Mouse (Mus musculus): ENCODE results near the gene Sh3bp5l. TPM values are rescaled to one million over a fixed set of nuclear protein-coding genes. Genes with fewer than 3 reads are reported as not detected.
A peak's percentile ranks its signal among the peaks of the same experiment; 100 is the strongest.

The Sh3bp5l gene
- polyA plus RNA-seq, 1 experiment from 2014 or later: 16.7 TPM

DNA sequence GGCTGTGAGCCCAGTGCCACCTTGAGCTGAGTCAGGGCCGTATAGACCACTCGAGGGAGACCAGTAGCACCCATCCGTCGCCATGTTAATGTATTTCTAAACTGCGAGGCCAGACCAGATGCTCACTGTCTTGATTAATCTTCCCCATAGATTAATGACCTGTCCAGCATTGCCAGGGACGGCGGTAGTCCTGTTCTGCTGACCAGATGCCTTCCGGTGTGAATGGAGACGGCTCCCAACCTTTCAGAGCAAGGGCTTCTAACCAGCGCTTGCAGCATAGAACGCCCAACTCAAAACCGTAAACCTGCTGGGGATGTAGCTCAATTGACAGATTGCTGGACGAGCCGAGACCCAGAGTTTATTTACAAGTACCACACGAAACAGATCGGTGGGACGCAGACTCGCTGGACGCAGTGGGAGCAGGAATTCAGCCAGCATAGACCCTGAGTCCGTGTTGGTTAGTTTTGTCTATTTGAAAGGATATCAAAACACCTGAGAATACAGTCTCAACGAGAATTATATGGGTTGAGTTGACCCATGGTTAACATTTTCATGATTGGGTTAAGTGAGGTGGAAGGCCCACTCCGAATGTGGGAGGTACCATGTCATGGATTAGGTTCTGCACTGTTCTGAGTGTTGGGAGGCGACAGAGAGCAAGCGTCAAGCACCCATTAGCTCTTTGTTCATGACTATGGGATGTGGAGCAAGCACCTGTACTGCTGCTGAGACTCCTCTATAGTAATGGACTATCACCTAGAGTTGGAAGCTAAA, 6.8 kb upstream of the Sh3bp5l start:
- Histone ChIP-seq H3K27me3 (no peaks in the 10 kb centered on the region), H3K36me3 (replicated peaks) (peaks cover 47% of the 10 kb centered on the region), H3K4me3 (replicated peaks) (peak overlapping the region; percentile 75), H3K4me1 (replicated peaks) (peaks cover 49% of the 10 kb centered on the region), H3K9ac (peak overlapping the region; percentile 89), H3K4me2 (peak overlapping the region; percentile 93), H3K9me3 (replicated peaks) (no peaks in the 10 kb centered on the region), H3K27ac (replicated peaks) (peak overlapping the region; percentile 98)
- WGBS (ENCODE audit: insufficient replicate concordance): 10% methylated on average over 24 of the region's 24 CpGs
- ATAC-seq (ENCODE audit: insufficient read depth): 0 out of 2 replicates have a peak, but pooled peaks have one; percentile 0

DNA sequence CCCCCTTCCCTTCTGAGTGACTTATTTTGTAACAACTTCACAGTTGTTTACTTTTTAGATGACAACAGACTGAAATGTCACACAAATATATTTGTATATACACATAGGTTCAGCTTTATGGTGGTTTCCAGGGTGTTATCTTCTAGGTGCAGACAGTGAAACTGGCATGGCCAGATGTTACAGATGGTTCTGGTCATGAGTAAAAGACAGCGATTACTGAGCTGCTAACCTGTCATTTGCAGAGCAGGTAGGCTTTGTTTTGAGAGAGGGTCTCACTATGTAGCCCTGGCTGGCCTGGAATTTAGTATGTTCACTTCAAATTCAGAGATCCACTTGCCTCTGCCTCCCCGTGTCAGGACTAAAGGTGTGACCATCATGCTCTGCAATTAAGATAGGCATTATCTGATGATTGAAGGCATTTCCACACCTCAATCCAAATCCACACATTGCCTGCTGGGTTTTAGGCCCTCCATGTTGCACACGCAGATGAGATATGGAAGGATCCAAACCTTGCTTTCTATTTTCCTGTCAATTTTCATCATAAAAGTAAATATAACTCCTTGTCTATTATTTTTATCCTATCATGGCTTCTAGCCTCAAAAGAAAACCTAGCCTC, 5.8 kb upstream of the Sh3bp5l start:
- Histone ChIP-seq H3K27ac (replicated peaks) (peak overlapping the region; percentile 58), H3K4me1 (replicated peaks) (peaks cover 58% of the 10 kb centered on the region), H3K9me3 (replicated peaks) (no peaks in the 10 kb centered on the region), H3K27me3 (no peaks in the 10 kb centered on the region), H3K4me3 (replicated peaks) (no peak overlapping the region), H3K36me3 (replicated peaks) (peaks cover 38% of the 10 kb centered on the region), H3K4me2 (peak overlapping the region; percentile 32), H3K9ac (no peak overlapping the region)
- WGBS (ENCODE audit: insufficient replicate concordance): 19% methylated on average over 3 of the region's 3 CpGs
- ATAC-seq (ENCODE audit: insufficient read depth): no peak

DNA sequence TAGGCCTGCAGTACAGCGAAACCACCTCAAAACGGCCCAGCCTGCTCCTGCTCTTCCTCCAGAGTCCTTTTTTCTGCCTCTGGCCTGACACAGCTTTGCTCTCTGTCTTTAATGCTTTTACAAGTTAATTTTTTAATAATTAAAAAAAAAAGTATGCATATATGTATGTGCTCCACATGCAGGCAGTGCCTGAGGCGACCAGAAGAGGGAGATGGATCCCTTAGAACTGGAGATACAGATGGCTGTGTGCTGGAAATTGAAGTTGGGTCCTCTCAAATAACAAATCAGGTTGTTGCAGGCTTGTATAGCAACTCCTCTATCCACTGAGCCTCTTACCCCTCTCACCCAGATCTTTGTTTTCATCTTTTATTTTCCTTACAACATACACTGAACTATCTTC, 3.7 kb upstream of the Sh3bp5l start:
- WGBS (ENCODE audit: insufficient replicate concordance): 87% methylated on average over 3 of the region's 3 CpGs

DNA sequence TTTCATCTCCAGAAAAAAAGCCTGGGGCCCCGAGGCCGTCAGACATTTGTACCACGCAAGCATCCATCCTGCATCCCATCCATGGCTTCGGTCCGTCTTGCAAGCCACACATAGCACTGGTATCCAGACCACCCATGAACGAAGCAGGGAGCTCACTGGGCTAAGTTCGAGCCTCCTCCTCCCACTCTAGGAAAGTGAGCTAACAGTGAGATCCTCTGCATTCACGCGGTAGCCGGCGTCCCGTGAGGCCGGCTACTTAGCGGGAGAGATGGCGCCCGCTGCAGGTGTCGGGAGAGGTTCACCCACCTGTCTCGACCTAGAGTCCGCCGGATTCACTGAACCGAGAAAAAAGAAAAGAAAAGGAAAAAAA, 633 bp upstream of the Sh3bp5l start:
- Histone ChIP-seq H3K27me3 (no peaks in the 10 kb centered on the region), H3K9me3 (replicated peaks) (no peaks in the 10 kb centered on the region), H3K36me3 (replicated peaks) (peaks cover 37% of the 10 kb centered on the region), H3K27ac (replicated peaks) (peak overlapping the region; percentile 95), H3K4me1 (replicated peaks) (peaks cover 59% of the 10 kb centered on the region), H3K9ac (peak overlapping the region; percentile 86), H3K4me3 (replicated peaks) (peak overlapping the region; percentile 82), H3K4me2 (peak overlapping the region; percentile 86)
- WGBS (ENCODE audit: insufficient replicate concordance): under 1% methylated on average over 21 of the region's 21 CpGs
- ATAC-seq (ENCODE audit: insufficient read depth): peak; percentile 17; the same call in 1 of the 2 replicates

More for the DNA sequence above, 3.7 kb upstream of the Sh3bp5l start:
- no peak for ATAC-seq (ENCODE audit: insufficient read depth)
- H3K4me1 ChIP-seq (replicated peaks): peaks cover 58% of the 10 kb centered on the region
- H3K4me3 ChIP-seq (replicated peaks): no peak overlapping the region
- no peak overlapping the region for H3K9ac ChIP-seq
- H3K9me3 ChIP-seq (replicated peaks): no peaks in the 10 kb centered on the region
- H3K27me3 ChIP-seq: no peaks in the 10 kb centered on the region
- H3K36me3 ChIP-seq (replicated peaks): peaks cover 19% of the 10 kb centered on the region
- no peak overlapping the region for H3K4me2 ChIP-seq
- H3K27ac ChIP-seq (replicated peaks): no peak overlapping the region

DNA sequence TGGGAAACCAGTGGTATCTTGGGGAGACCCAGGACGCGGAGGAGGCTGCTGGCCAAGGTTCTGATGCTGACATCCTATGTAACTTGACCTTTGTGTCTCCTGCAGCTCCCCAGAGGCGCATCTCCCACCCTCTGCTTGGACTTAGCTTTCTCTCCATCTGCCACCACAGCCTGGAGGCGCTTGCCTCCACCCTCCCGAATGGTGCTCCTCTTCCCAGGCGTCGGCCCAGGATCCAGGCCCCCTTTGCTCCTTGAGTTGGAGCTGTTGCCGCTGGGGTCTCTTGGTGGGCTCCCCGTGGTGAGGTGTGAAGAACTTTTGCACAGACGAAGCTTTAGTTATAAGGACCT, 598 bp downstream of the Sh3bp5l start:
- Histone ChIP-seq H3K4me3 (replicated peaks) (peak overlapping the region; percentile 82), H3K27ac (replicated peaks) (peak overlapping the region; percentile 95), H3K4me2 (peak overlapping the region; percentile 86), H3K27me3 (no peaks in the 10 kb centered on the region), H3K9ac (peak overlapping the region; percentile 86), H3K4me1 (replicated peaks) (peaks cover 50% of the 10 kb centered on the region), H3K9me3 (replicated peaks) (no peaks in the 10 kb centered on the region), H3K36me3 (replicated peaks) (peaks cover 46% of the 10 kb centered on the region)
- 18% methylated on average over 10 of the region's 10 CpGs for WGBS (ENCODE audit: insufficient replicate concordance)
- no peak for ATAC-seq (ENCODE audit: insufficient read depth)

DNA sequence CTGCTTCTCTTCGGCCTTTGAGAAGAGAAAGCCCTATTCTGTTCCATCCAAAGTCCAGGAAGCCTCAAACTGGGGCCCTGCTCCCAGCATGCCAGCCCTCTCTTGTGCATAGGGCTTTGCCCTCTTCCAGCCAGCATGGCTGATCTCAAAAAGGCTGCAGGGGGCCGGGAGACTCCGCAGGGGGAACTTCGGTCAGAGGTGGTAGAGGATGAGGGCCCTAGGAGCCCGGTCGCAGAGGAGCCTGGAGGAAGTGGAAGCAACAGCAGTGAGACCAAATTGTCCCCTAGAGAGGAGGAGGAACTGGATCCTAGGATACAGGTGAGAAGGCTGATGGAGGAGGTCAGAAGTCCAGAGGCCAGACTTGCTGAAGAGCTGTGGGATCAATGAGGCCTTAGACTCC, 1.0 kb downstream of the Sh3bp5l start:
- Histone ChIP-seq H3K4me1 (replicated peaks) (peaks cover 50% of the 10 kb centered on the region), H3K27ac (replicated peaks) (peak overlapping the region; percentile 95), H3K9ac (peak overlapping the region; percentile 86), H3K9me3 (replicated peaks) (no peaks in the 10 kb centered on the region), H3K4me2 (peak overlapping the region; percentile 86), H3K36me3 (replicated peaks) (peaks cover 50% of the 10 kb centered on the region), H3K27me3 (no peaks in the 10 kb centered on the region), H3K4me3 (replicated peaks) (peak overlapping the region; percentile 82)
- ATAC-seq (ENCODE audit: insufficient read depth): no peak
- 77% methylated on average over 6 of the region's 6 CpGs for WGBS (ENCODE audit: insufficient replicate concordance)

DNA sequence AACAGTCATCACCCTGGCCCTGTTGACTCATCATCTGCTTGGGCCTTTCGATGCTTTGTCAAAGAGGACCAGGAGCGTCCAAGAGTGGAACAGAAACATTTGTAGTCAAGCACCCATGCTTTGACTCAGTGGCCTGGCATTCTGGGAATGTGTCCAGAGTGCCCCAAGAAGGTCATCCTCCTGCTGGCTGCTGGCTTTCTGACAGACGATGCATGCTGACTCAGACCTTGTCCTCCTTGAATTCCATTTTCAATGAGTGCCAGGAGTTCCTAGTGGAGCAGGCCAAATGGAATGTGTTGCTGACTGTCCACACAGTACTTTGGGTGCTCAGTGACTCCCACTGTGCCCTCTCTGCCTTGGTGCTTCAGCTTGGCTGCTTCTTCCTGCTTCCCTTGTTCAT, 4.2 kb downstream of the Sh3bp5l start:
- H3K4me2 ChIP-seq: no peak overlapping the region
- WGBS (ENCODE audit: insufficient replicate concordance): 77% methylated on average over 3 of the region's 3 CpGs
- no peak overlapping the region for H3K4me3 ChIP-seq (replicated peaks)
- 0 out of 2 replicates have a peak overlapping the region, but pooled peaks have one; percentile 16 for H3K27ac ChIP-seq (replicated peaks)
- H3K9me3 ChIP-seq (replicated peaks): no peaks in the 10 kb centered on the region
- no peak overlapping the region for H3K9ac ChIP-seq
- H3K27me3 ChIP-seq: no peaks in the 10 kb centered on the region
- H3K36me3 ChIP-seq (replicated peaks): peaks cover 59% of the 10 kb centered on the region
- ATAC-seq (ENCODE audit: insufficient read depth): no peak
- H3K4me1 ChIP-seq (replicated peaks): peaks cover 28% of the 10 kb centered on the region

DNA sequence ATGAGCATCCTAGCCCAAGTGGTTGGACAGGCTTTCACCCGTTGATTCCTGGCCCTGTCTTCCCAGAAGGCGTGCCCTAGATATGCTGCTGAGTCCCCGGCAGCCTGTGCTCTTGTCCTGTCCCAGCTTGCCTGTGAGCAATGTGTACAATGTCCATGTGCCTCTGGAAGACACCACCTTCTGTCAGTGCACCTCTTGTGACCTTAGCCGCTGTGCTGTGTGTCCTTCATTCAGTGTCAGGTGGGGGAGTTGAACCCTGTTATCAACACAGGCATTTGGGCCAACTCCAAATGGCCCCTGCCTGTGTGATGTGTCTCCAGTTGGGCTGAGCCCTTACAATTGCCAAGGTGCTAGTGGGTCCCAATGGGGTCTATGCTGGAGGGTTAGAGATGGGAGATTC, 16.2 kb downstream of the Sh3bp5l start:
- Histone ChIP-seq H3K4me2 (no peak overlapping the region), H3K27ac (replicated peaks) (no peak overlapping the region), H3K4me3 (replicated peaks) (no peak overlapping the region), H3K9ac (no peak overlapping the region), H3K9me3 (replicated peaks) (no peaks in the 10 kb centered on the region), H3K4me1 (replicated peaks) (peaks cover 36% of the 10 kb centered on the region), H3K27me3 (no peaks in the 10 kb centered on the region), H3K36me3 (replicated peaks) (peaks cover 60% of the 10 kb centered on the region)
- ATAC-seq (ENCODE audit: insufficient read depth): no peak
- 83% methylated on average over 4 of the region's 4 CpGs for WGBS (ENCODE audit: insufficient replicate concordance)

DNA sequence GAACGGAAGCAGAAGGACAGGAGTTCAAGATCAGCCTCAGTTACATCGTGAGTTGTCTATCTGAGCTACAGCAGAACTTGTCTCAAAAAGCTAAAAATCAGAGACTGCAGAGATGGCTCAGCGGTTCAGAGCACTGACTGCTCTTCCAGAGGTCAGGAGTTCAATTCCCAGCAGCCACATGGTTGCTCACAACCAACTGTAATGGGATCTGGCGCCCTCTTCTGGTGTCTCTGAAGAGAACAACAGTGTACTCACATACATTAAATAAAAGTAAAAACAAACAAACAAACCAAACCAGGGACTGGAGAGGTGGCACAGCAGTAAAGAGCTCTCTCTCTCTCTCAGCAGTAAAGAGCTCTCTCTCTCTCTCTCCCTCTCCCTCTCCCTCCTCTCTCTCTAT, 20.1 kb downstream of the Sh3bp5l start:
- peaks cover 75% of the 10 kb centered on the region for H3K4me1 ChIP-seq (replicated peaks)
- ATAC-seq (ENCODE audit: insufficient read depth): no peak
- no peak overlapping the region for H3K9ac ChIP-seq
- WGBS (ENCODE audit: insufficient replicate concordance): 76% methylated on average over 4 of the region's 4 CpGs
- peak overlapping the region; percentile 23 for H3K4me2 ChIP-seq
- no peak overlapping the region for H3K4me3 ChIP-seq (replicated peaks)
- no peaks in the 10 kb centered on the region for H3K27me3 ChIP-seq
- peaks cover 34% of the 10 kb centered on the region for H3K36me3 ChIP-seq (replicated peaks)
- H3K27ac ChIP-seq (replicated peaks): peak overlapping the region; percentile 94
- no peaks in the 10 kb centered on the region for H3K9me3 ChIP-seq (replicated peaks)

DNA sequence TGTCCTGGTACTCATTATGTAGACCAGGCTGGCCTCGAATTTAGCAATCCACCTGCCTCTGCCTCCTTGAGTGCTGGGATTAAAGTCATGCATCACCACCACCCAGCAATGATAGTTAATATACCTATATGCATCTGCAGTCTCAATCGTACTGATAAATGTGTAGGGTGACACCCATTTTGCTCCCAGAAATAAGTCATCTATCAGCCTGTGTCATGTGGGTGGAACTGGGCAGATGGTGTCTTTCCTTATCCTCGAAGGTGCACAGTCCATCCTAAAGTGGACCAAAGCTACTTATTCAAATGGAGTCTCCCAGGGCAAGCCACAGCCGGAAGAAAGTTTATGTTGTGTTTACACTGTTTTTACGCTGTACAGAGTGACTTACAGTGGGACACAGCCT, 20.7 kb downstream of the Sh3bp5l start:
- Histone ChIP-seq H3K9me3 (replicated peaks) (no peaks in the 10 kb centered on the region), H3K4me3 (replicated peaks) (no peak overlapping the region), H3K4me1 (replicated peaks) (peaks cover 76% of the 10 kb centered on the region), H3K27me3 (no peaks in the 10 kb centered on the region), H3K27ac (replicated peaks) (peak overlapping the region; percentile 94), H3K36me3 (replicated peaks) (peaks cover 29% of the 10 kb centered on the region), H3K9ac (peak overlapping the region; percentile 9; the same call in 1 of the 2 replicates), H3K4me2 (peak overlapping the region; percentile 23)
- ATAC-seq (ENCODE audit: insufficient read depth): peak; percentile 65
- 36% methylated on average over 5 of the region's 5 CpGs for WGBS (ENCODE audit: insufficient replicate concordance)

DNA sequence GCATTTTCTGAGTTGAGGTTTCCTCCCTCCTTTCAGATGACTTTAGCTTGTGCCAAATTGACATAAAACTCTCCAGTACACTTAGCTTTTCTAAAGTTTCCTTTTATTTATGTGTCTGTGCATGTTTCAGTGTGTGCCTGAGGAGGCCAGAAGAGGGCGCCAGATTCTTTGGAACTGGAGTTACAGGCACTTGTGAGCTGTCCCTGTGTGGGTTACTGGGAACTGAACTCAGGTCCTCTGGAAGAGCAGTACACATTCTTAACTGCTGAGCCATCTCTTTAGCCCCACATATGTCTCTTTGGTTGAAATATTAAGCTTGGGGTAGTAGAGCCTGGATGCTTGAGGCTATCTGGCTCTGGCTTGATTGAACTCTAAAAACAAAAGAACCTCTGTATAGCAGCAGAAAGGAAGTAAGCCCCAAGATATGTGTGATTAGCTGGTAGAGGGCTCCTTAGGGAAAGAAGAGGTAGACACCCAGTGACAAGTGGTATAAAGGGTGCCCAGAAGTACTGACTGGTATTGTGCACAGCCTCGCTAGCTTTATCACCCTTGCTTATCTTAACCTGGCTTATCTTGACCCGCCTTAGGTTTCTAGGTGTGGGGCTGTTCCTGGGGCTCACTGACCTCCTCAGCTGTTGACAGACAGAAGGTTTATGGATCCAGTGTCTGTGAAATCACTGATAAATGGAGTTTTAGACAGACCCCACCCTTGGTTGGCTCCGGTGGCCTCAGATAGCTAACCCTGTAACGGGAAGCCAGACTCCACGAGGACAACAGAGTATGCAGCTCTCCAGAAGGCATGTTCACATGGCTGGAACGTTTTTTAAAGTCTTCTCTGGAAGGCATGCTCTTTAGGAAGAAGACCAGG, 22.4 kb downstream of the Sh3bp5l start:
- Histone ChIP-seq H3K4me3 (replicated peaks) (0 out of 2 replicates have a peak overlapping the region, but pooled peaks have one; percentile 26), H3K36me3 (replicated peaks) (peaks cover 12% of the 10 kb centered on the region), H3K4me1 (replicated peaks) (peaks cover 78% of the 10 kb centered on the region), H3K27me3 (no peaks in the 10 kb centered on the region), H3K9ac (peak overlapping the region; percentile 43; the same call in 1 of the 2 replicates), H3K9me3 (replicated peaks) (no peaks in the 10 kb centered on the region), H3K4me2 (peak overlapping the region; percentile 57), H3K27ac (replicated peaks) (peak overlapping the region; percentile 94)
- peak; percentile 93 for ATAC-seq (ENCODE audit: insufficient read depth)
- WGBS (ENCODE audit: insufficient replicate concordance): 10% methylated on average over 7 of the region's 7 CpGs

Measured in liver, embryonic 15.5 days (tissue).